Mouse (Mus musculus) layer of hippocampus, adult 8-10 months (tissue): Measurements from ENCODE around the gene Fancf. TPM values are rescaled to one million over a fixed set of nuclear protein-coding genes. Genes with fewer than 3 reads are reported as not detected.

ENCODE experiments used
- DNase-seq, 2 experiments: peaks; one replicate each; pipeline ENCODE4 v3.0.0; 2022; ENCODE audit warnings: low spot score in 2 of 2
- total RNA-seq, 4 experiments: library from RNA; stranded (reverse); gene quantifications; 2 replicates each; pipeline ENCODE4 v1.2.4; 2022

Gene Fancf
- total RNA-seq: 1 to 10 TPM; 3.6 to 5.6 (median 4.3) TPM

DNA sequence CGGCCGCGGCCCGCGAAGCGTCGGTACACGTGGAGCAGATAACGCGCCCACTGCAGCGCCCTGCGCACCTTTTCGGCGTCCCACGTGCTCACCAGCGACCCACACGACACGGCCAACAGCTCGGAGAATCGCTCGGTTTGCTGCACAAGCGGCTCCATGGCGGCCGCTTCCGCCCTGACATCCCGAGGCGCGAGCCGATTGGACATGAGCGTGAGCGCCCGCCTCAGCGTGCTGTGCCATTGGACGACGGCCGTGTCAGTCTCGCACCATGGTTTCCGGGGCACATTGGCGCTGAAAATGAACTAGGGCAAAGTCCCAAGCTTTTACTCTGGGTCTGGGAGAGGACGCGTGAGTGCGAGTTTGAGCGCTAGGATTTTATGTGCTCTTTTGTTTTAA lies at the start of gene Fancf:
Gene Fancf (minus strand): TSS at position 171 of the 396 bp plus-strand sequence.
- DNase-seq: peak; percentile 95 to 99

DNA sequence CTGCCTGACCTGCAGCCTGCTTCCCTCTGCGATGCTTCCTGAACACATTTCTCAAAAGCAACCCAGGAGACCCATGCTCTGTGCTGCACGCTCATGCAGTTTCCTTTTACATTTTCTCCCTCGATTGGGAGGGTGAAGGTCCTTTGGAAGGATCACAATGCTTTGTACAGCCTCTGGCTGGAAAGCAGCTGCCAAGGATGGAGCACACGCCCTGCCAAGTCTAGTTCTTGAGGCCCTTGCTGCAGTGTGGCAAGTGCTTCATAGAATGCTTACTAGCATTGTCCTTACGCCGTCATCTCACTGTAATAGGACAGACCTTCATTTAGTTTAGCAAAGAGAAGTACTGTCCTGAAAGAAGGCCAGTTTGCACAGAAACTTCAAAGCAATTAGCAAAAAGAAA lies 37.0 kb upstream of the Fancf start:
- no peak for DNase-seq

DNA sequence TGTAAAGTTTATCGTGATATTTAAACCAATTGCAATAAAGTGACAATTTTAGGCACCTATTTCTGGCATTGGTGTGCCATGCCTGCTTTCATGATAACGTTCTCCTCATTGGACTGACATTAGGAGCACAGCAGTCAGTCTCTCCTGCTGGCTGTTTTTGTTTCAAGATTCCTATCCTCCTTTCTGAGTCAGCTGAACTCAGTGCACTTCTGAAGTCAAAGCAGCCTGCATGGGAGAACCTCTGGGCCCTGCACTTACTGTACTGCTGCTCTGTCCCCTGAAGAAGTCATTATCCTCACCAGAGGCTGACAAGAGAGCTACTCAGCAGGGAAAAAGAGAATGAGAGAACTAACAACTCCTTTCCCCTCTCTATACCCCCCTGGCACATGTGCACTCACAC lies 32.9 kb upstream of the Fancf start:
- no peak for DNase-seq

DNA sequence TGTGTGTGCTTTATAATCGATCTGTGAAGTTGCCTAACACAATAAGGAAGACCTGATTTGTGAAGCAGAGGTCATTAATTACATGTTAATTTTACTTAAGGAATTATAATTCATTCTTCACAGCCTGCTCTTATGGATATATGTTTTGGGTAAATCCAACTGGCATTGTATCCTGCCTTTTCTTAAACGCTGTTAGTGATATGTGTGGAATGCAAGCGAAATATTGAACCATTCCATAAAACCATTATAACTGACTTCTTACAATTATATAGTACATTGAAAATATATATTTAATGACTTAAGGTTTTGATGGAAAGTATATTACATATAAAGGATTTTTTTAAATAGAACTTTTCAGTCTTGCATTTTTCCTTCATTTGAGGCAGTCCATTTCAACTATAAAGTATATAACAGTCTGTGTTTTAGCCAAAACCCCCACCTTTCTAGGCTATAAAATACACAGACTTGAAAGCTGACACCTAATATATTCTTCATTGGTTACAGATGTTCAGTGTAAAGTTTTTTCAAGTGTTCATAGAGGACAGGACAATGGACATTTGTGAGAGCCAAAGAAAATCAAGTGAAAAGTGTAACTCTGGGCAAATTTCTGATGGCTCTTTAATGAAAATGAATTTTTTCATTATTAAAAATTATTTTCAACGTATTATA lies 32.2 kb upstream of the Fancf start:
- no peak for DNase-seq

DNA sequence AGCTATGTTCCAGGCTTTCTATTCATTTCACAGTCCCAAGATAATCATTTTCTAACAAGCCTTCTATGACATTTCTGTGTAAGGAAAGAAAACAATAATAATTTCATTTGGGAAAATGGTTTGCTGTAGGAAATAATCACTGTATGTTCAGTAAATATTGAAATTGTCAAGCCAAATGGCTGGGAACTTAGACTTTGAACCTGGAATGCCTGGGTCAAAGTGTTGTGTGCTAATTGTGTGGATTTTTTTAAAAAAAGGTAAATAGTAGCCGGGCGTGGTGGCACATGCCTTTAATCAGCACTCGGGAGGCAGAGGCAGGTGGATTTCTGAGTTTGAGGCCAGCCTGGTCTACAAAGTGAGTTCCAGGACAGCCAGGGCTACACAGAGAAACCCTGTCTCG lies 30.9 kb upstream of the Fancf start:
- no peak for DNase-seq

DNA sequence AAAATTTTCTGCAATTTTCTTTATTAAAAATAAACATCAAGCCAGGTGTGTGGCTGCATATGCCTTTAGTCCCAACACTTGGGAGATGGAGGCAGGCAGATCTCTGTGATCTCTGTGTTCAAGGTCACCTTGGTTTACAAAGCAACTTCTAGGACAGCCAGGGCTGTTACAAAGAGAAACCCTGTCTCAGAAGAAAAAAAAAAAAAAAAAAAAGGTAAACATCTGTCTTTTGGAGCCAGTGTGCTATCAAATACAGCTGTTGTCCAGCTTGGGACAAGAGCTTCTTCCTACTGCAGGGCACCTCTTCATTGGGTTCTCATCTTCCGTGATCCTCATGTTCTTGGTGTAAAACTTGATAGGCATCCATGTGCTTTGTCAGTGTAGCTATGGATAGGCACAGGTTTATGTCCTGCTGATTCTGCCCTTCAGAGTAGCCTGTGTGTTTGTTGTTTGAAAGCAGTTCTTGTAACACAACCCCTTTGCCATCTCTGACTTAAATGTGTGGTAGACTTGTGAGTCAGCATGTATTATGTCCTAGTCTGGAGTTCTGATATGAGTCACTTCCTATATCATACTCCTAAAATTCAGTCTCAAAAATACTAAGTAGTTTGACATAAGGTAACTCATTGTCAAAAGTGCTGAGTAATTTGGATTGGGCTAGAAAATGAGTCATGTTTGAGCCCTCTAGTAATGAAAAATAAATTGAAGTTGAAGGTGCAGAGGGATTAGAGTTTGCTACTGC lies 30.3 kb upstream of the Fancf start:
- no peak for DNase-seq

DNA sequence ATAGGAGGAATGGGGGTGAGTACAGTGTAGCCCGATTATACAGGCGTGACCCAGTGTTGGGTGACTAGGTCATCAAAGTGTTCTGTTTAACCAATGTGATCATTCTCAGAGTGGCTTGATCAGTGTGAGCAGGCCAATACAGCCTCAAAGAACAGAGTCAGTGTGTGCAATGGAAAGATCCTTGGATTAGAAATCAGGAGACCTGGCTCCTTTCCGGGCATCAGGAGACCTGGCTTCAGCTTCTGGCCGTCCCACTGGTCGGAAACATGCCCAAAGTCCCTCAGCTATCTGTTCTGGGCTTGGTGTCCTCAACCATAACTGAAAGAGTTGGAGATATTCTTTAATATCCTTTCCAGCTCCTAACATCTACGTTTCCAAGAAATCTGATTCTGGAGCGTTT lies 27.5 kb upstream of the Fancf start:
- no peak for DNase-seq

DNA sequence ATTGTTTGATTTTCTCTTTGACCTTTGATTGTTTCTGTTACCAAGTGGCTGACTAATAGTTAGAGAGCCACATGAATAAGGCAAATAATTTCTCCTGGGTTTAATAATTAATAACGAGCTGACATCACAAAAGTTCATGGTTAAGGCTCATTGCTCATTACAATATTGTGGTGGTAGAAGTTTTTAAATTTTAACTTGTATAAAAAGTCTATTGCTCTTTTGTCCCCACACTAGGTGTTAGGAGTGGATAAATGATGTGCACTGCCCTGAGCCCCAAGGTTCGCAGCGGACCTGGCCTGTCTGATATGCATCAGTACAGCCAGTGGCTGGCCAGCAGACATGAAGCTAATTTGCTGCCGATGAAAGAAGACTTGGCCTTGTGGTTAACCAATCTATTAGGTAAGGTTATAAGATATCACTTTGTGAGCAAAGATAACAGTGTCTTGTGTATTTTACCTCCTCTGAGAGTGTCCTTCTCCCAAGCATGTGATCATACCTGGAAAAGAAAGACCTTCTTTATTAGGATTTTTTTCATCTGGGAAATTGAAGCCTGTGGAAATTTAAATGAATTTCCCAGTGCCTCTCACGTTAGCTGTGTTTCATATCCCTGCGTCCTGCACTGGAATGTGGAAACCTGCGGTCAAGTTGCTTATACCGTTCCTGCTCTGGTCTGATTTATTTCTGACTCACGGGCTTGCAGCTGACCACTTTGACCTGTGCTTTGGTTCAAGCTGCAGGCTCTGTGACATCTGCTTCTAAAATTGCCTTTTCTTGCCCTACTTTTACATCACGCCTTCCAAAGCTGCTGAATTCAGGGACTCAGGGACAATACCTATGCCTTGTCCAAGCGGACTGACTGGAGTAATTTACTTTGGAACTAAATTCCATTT lies 25.9 kb upstream of the Fancf start:
- DNase-seq: no peak

DNA sequence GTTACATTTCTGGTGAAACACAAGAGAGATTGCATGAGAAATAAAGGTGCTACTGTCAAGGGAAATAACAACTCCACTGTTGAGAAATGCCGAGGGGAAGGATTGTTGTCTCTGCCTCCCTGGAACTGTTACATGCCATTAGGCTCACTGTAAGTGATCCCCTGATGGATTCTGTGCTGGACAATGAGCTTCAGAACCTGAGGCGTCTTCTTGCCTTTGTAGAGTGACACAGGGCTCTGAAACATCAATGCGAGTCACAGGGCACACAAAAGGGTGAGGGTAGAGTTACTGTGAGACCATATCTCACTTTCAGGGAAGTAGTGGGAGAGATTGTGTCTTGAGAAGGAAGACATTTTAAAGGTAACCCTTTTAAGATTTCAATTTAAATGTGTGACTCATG lies 23.3 kb upstream of the Fancf start:
- no peak for DNase-seq

DNA sequence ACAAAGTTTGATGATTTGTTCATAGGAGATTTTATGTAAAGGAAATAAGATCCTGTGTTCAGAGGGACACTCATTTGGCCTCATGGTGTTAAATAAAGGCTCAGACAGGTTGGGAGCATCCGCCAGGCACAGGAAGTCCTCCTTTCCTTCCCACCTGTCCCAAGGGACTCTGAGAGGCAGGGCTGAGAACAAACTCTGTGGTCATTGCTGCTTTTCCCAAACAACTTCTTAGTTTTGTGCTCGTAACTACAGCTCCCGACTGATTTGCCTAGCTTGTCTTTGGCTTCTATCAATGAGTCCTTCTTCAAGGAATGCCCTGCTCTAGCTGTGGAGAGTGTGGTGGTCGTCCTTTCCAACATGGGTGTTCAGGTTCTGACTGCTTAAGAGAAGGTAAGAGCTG lies 18.1 kb upstream of the Fancf start:
- no peak for DNase-seq

DNA sequence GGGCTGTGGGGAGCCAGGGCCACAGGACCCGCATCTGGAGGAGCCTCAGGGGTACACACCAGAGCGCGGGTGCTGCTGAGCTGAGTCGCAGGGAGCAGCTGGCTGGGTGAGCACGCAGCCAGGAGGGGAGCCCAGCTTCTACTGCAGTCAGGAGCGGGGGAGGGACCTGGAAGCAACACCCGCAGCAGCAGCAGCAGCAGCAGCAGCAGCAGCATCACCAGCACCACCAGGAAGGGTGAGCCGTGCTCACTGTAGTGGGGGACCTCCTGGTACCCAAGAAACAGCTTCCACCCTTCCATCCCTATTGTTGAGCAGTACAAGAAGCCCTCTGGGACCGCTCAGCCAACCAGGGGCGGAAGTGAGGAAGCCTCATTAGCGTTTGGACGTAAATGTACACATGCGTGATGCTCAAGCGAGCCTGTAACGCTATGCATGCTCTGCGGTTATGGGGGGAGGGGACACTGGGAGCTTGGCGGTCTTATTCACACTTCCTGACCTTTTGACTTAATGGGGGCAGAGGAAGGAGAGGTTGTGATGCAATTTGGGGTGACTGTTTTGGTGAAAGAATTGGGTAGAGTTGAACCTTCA lies 17.2 kb upstream of the Fancf start:
- peak; percentile 38 to 49 for DNase-seq

DNA sequence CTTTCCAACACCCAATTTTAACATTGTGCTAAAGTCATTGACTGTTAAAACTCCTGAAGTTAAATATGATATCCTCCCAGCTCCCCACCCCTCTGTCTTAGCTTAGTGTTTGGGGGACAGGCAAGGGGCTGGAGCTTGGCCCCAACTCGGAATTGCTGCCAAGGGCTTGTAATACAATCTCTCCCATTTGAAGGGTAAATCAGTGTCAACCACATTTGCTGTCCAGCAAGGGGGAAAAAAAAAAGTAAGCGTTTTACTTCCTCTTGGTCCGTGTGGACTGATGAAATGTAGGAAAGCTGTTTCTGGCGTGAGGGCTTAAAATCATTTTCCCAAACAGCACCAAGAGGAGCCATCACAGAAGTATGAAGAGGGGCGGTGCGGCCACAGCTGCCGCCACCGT lies 16.7 kb upstream of the Fancf start:
- no peak for DNase-seq

DNA sequence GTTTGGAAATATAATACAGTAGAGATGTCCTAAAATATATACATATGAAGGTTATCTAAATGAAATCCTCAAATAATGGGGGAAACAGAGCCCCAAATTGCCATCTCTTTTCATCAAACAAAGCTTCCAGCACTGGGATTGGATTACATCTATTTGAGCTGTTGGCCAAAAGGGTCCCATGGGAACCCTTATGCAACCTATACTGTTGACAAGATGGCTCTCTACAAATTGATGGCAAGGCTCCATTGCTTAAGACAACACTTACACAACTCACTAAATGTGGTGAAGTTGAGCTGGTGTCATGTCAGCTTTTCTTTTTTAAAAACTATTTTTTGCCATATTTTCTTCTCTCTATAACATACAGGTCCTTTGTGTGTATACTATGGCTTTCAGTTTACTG lies 14.2 kb upstream of the Fancf start:
- DNase-seq: no peak

DNA sequence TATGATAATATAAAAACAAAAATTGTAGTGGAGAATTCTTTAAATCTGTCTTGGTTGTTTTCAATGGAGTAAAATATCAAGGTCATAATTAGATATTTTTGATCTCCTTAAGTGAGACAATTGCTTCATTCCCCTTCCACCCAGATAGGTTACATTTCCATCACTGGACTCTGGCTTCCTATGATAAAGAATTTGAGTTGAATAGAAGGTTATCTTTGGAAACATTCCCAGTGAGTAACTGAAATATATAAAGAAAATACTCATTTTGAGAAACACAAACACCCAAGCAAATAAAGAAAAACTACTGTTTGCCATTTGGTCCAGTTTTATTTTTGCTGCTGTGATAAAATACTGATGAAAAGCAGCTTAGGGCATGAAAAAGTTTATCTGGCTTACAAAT lies 10.5 kb upstream of the Fancf start:
- DNase-seq: no peak

DNA sequence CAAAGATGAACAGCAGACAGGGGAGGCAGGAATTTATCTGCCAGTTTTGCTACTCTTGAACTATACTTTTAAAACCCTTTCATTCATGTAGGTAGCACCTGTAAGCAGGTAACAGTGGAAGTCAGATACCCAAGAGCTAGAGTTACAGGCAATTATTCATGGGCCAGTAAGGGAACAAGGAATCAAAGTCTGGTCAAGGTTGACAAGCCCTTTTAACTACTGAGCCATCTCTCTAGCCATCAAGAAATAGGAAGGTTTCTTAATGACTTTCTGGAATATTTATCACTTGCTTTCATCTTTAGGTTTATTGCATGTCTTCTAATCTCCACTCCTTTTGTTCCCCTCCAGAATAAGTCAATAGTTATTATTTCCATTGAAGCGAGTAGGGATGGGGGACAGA lies 10.0 kb upstream of the Fancf start:
- no peak for DNase-seq

DNA sequence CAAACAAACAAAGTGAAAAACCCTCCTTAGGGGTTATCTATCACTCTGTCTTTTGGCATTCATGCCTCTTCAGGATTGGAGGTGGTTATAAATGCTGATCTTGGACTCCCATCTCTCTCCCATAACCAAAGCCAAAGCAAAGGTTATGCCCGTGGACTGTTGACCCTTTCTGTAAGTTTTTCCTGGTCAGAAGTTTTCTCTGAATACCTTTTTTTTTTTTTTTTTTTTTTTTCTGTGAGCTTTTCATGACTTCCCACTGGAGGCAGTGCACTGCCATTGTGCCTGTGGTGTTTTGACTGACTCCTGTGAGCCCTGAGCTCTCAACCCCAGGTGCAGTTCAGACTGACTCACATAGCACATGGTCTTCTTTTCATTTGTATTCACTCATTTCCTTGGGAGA lies 5.9 kb upstream of the Fancf start:
- DNase-seq: no peak

DNA sequence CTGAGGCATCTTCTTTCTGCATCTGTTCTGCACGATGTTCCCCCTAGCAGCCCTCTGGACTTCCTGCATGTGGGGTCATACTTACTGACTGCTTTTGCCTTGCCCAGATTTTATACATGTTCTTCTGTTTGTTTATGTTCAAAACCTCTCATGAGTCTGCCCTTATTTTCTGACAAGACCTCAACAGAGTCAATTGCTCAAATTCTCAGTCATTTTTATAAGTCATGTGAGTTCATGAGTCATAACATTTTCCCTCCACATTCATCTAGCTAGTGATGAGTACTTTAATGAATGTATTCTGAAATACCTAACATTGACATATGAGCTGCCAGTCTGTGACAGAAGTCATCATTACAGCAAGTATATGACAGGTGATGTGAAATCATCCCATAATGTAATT lies 3.3 kb upstream of the Fancf start:
- no peak for DNase-seq

DNA sequence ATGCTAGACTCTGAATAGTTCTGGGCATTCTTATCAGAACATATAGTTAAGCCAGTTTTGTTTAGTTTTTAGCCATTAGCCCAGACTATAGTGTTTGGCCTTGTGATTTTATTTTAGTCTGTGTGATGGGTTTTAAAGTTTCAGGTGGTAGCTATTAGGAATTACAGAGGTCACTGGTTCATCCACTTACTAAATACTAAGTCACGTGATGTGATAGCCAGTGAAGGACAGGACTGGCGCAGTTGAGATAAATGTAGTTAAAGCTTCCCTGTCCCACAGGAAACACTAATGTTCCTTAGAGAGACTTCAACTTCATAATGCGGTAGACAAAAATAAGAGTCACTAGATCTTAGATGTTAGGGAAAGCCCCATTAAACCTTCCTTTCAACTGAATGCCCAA lies 775 bp upstream of the Fancf start:
- no peak for DNase-seq

DNA sequence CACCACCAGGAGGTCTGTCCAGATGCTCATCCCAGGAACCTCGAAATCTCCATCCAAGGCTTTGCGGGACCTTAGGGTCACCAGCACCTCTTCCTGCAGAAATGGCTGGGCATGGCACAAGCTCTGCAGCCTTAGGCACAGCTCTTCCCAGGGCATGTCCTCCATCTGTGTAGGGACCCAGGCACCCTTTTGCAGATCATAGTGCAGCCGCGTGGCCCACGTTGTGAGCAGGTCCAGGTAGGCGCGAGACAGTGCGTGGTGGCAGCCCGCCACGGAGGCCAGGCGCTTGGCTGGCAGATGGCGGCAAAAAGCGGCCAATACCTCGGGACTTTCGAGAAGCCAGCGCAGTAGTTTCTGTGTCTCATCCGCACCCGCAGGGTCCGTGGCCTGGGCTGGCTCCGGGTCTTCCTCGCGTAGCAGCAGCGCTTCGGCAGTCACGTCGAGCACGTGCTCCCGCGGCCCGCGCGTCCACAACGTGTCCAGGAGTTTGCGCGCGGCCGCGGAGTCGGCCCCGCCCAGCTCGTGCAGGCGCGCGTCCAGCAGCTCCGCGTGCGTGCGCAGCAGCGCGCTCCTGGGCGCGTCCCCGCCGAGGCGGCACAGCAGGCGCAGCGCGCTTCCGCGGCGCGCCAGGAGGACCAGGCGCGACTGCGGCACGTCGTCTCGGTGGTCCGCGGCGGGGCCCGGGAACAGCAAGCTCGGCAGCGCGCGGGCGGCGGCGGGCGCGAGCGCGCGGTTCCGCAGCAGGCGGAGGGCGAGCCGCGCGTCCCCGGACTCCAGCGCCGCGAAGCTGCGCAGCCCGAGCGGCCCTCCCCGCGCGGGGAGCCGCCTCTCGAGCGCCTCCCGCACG lies 594 bp downstream of the Fancf start, which contains the start of gene Gas2:
Gene Gas2 (plus strand): TSS at position 766 of the 847 bp plus-strand sequence.
- DNase-seq: peak; percentile 74 to 89

DNA sequence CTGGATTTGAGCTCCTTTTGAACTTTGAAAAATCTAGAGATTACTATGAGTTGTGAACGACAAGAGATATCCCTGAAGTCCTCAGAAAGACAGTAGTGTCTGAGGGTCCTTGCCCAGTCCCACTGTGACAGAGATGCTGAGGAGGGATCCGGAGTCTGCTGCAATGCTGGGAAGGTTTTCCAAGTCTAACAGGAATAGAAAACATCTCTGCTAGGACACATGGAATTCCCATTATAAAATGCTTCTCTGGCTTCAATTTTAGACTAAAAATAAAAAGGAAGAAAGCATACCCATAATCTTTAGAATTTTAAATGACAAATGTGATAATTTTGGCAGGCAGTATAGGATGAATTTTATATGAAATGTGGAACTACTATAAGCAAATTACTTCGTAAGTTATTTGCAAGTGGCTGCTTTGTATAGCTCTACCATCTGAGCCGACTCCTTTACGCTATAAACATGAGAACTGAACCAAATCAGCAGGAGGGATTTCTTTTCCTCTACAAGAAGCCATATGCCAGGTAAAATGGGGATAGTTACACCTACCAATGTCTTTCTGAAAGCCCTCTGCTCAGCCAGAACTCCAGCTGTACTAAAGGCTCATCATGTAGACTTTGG lies 10.1 kb downstream of the Fancf start:
- no peak for DNase-seq
